Comparison of ENCODE assay signal across 9 mouse cellular contexts in the genomic region with DNA sequence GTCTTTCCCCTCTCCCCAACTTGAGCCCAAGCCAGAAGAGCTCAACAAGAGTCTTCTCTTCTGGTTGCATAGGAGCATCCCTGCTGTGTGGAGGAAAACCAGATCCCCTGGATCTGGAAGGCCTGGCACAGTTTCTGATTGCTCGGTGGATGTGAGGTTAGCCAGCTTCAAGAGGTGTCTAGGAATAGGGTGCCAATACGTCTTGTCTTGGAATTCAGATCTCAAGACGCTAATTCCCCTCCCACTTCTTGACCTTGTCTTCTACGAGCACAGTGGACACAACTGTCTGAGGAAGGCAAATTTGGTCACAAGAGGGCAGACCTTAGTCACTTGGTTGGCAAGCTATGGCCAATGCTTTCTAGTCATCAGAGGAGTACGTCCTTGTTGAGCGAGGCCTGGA. TPM values are rescaled to one million over a fixed set of nuclear protein-coding genes. Genes with fewer than 3 reads are reported as not detected.
DNase-seq lines count a peak whose midpoint lies in the region; ATAC-seq and TF ChIP-seq lines count a peak whose summit lies in the region.
"Had no signal": no experiment of that assay in that cellular context is flagged by ENCODE, and none has a peak within 500 bp of the region (broad histone marks: within the 10 kb centered on the region; RNA-seq: fewer than 3 reads in every experiment).

No protein-coding gene starts in this region.

- H3K36me3 ChIP-seq in lung, embryonic 14.5 days (ENCODE audit: insufficient read depth), result peaks cover 12% of the 10 kb centered on the region
- peaks cover 2% of the 10 kb centered on the region for H3K36me3 ChIP-seq in heart, postnatal 0 days (replicated peaks; ENCODE audit: control insufficient read depth, insufficient read depth, low read length)

- DNase-seq in CD4-positive, CD25-positive, alpha-beta regulatory T cell, adult 2 months (ENCODE audit: low read depth, low spot score), result peak; percentile 19
- peak; percentile 27 for DNase-seq in lung, embryonic 14.5 days
- DNase-seq in lung, postnatal 36 days, result no peak
- DNase-seq in heart, postnatal 0 days (ENCODE audit: low spot score), result no peak
- peak; percentile 14 for DNase-seq in lung, postnatal 14 days
- no peak for DNase-seq in left cerebral cortex, adult 18-20 months (ENCODE audit: low spot score in 2 of 2)

- WGBS in lung, embryonic 14.5 days, result 54% methylated on average over 6 of the region's 6 CpGs
- WGBS in heart, postnatal 0 days, result 59% methylated on average over 6 of the region's 6 CpGs

- no peaks in the 10 kb centered on the region for H3K9me3 ChIP-seq in lung, embryonic 14.5 days (ENCODE audit: low read depth, low read length)
- no peaks in the 10 kb centered on the region for H3K9me3 ChIP-seq in heart, postnatal 0 days (replicated peaks; ENCODE audit: control insufficient read depth, low read length)

- no peak overlapping the region for H3K27ac ChIP-seq in lung, embryonic 14.5 days (ENCODE audit: low read depth)
- no peak overlapping the region; the same call in 1 of the 2 replicates for H3K27ac ChIP-seq in heart, postnatal 0 days (ENCODE audit: low read depth)

- no peak overlapping the region; the same call in 1 of the 2 replicates for H3K4me3 ChIP-seq in lung, embryonic 14.5 days (ENCODE audit: low read depth, low read length)
- no peak overlapping the region for H3K4me3 ChIP-seq in heart, postnatal 0 days (ENCODE audit: low read depth, low read length)

- no peaks in the 10 kb centered on the region for H3K27me3 ChIP-seq in lung, embryonic 14.5 days (ENCODE audit: insufficient read depth, low read length)
- H3K27me3 ChIP-seq in heart, postnatal 0 days (ENCODE audit: control insufficient read depth, insufficient read depth, low read length), result no peaks in the 10 kb centered on the region

- no peak; the same call in 1 of the 2 replicates for TF ChIP-seq CTCF in lung, embryonic 14.5 days (IDR thresholded peaks at IDR 0.05; ENCODE audit: low read depth)
- TF ChIP-seq CTCF in heart, postnatal 0 days (IDR thresholded peaks at IDR 0.05; ENCODE audit: low read depth), result no peak

- TF ChIP-seq EP300 in heart, postnatal 0 days (IDR thresholded peaks at IDR 0.05; ENCODE audit: low read depth), result no peak

- H3K9ac ChIP-seq in lung, embryonic 14.5 days, result no peak overlapping the region
- H3K9ac ChIP-seq in heart, postnatal 0 days (replicated peaks; ENCODE audit: low read depth, low read length), result no peak overlapping the region

- H3K4me2 ChIP-seq in lung, embryonic 14.5 days, result peak overlapping the region; percentile 40
- H3K4me2 ChIP-seq in heart, postnatal 0 days (ENCODE audit: low read depth, low read length), result peak overlapping the region; percentile 16; the same call in 1 of the 2 replicates

- ATAC-seq in CD4-positive, CD25-positive, alpha-beta regulatory T cell, adult 4 months, result no peak
- ATAC-seq in lung, embryonic 14.5 days (ENCODE audit: insufficient read depth), result no peak
- no peak for ATAC-seq in heart, postnatal 0 days (ENCODE audit: insufficient read depth, low read depth)
- no peak for ATAC-seq in erythroid progenitor cell, adult 5-6 weeks (replicated peaks; ENCODE audit: low FRiP score, poor library complexity, severe bottlenecking)

- H3K4me1 ChIP-seq in lung, embryonic 14.5 days (ENCODE audit: insufficient read depth), result peaks cover 20% of the 10 kb centered on the region
- peaks cover 39% of the 10 kb centered on the region for H3K4me1 ChIP-seq in heart, postnatal 0 days (ENCODE audit: control insufficient read depth, insufficient read depth)

RNA-seq across cellular contexts. Expression of a gene that starts 2.6 kb away (rescaled TPM):
- 10 to 100 TPM; 12.6 to 20.7 TPM for polyA plus RNA-seq in CD4-positive, CD25-positive, alpha-beta regulatory T cell, adult 4 months (2017; shearing (Covaris generic))
- 404 and 412 TPM in 2 replicates for polyA plus RNA-seq in lung, embryonic 14.5 days (2014; fragmentation: Nextera tagmentation; extraction: Ambion mirVana)
- 221 and 277 TPM in 2 replicates for total RNA-seq in heart, postnatal 0 days (2014; rRNA removed; ENCODE audit: low replicate concordance)
- 186 and 201 TPM in 2 replicates for polyA plus RNA-seq in heart, postnatal 0 days (2015; fragmentation: Nextera tagmentation; extraction: Ambion mirVana)
- total RNA-seq in left cerebral cortex, adult 18-20 months (2021), result 10 to 100 TPM; 64.2 to 73.2 TPM
- total RNA-seq in erythroid progenitor cell, adult 5-6 weeks (2015; ENCODE audit: low replicate concordance), result 12.2 and 25.2 TPM in 2 replicates
- total RNA-seq in erythroid progenitor cell, adult 5-6 weeks (2017; ENCODE audit: low replicate concordance), result 5.8 and 8.1 TPM in 2 replicates

RNA-seq across cellular contexts. Expression of a gene that starts 19.6 kb away (rescaled TPM):
- polyA plus RNA-seq in CD4-positive, CD25-positive, alpha-beta regulatory T cell, adult 4 months (2017; shearing (Covaris generic)), result 10 to 100 TPM; 39.6 to 58.8 TPM
- 349 and 364 TPM in 2 replicates for polyA plus RNA-seq in lung, embryonic 14.5 days (2014; fragmentation: Nextera tagmentation; extraction: Ambion mirVana)
- 52.9 and 91.1 TPM in 2 replicates for total RNA-seq in heart, postnatal 0 days (2014; rRNA removed; ENCODE audit: low replicate concordance)
- 38.2 and 38.9 TPM in 2 replicates for polyA plus RNA-seq in heart, postnatal 0 days (2015; fragmentation: Nextera tagmentation; extraction: Ambion mirVana)
- total RNA-seq in left cerebral cortex, adult 18-20 months (2021), result under 1 TPM; 0.40 to 0.67 TPM
- total RNA-seq in erythroid progenitor cell, adult 5-6 weeks (2015; ENCODE audit: low replicate concordance), result 1,106 and 1,185 TPM in 2 replicates
- 1,820 and 2,303 TPM in 2 replicates for total RNA-seq in erythroid progenitor cell, adult 5-6 weeks (2017; ENCODE audit: low replicate concordance)

RNA-seq across cellular contexts. Expression of a gene that starts 45.5 kb away (rescaled TPM):
- under 1 TPM in 1 of 2 experiments, not detected in 1; 0.35 TPM for polyA plus RNA-seq in CD4-positive, CD25-positive, alpha-beta regulatory T cell, adult 4 months (2017; shearing (Covaris generic))
- polyA plus RNA-seq in lung, embryonic 14.5 days (2014; fragmentation: Nextera tagmentation; extraction: Ambion mirVana), result 0.39 and 0.47 TPM in 2 replicates
- total RNA-seq in heart, postnatal 0 days (2014; rRNA removed; ENCODE audit: low replicate concordance), result 0.69 TPM in 1 of 2 replicates, not detected in the other
- polyA plus RNA-seq in heart, postnatal 0 days (2015; fragmentation: Nextera tagmentation; extraction: Ambion mirVana), result 0.05 and 0.12 TPM in 2 replicates
- total RNA-seq in left cerebral cortex, adult 18-20 months (2021), result under 1 TPM; 0.14 to 0.16 TPM
- total RNA-seq in erythroid progenitor cell, adult 5-6 weeks (2015; ENCODE audit: low replicate concordance), result not detected in 2 replicates
- total RNA-seq in erythroid progenitor cell, adult 5-6 weeks (2017; ENCODE audit: low replicate concordance), result 2.6 and 3.1 TPM in 2 replicates
- total RNA-seq: gastrocnemius, postnatal 36 days had no signal

Comparison
In these comparisons a context has a peak if more than half of its experiments do, and no peak if none do; other contexts are left out.
1. DNase-seq: peak in CD4-positive, CD25-positive, alpha-beta regulatory T cell, adult 2 months (single experiment), lung, embryonic 14.5 days (single experiment) and lung, postnatal 14 days (single experiment); none in lung, postnatal 36 days (single experiment), heart, postnatal 0 days (single experiment) and left cerebral cortex, adult 18-20 months (0 of 2).
2. RNA of a gene that starts 19.6 kb away (total RNA-seq): 1,106 to 2,303 TPM in erythroid progenitor cell, adult 5-6 weeks and 52.9 to 91.1 TPM in heart, postnatal 0 days; 0.40 to 0.67 TPM in left cerebral cortex, adult 18-20 months; every median in the first group is over 10 times any median in the second.